Mouse (Mus musculus) gastrocnemius, adult 18-20 months (tissue): ENCODE data around the gene Gm3045. TPM values are rescaled to one million over a fixed set of nuclear protein-coding genes. Genes with fewer than 3 reads are reported as not detected.

ENCODE experiments used
- DNase-seq: peaks from one replicate; pipeline ENCODE4 v3.0.0; 2021; ENCODE audit warnings: low spot score
- total RNA-seq, 2 experiments: library from RNA; stranded (reverse); gene quantifications; 2 replicates each; pipeline ENCODE4 v1.2.3; 2021

Gene Gm3045
- total RNA-seq, 2 experiments from 2014 or later: not detected

DNA sequence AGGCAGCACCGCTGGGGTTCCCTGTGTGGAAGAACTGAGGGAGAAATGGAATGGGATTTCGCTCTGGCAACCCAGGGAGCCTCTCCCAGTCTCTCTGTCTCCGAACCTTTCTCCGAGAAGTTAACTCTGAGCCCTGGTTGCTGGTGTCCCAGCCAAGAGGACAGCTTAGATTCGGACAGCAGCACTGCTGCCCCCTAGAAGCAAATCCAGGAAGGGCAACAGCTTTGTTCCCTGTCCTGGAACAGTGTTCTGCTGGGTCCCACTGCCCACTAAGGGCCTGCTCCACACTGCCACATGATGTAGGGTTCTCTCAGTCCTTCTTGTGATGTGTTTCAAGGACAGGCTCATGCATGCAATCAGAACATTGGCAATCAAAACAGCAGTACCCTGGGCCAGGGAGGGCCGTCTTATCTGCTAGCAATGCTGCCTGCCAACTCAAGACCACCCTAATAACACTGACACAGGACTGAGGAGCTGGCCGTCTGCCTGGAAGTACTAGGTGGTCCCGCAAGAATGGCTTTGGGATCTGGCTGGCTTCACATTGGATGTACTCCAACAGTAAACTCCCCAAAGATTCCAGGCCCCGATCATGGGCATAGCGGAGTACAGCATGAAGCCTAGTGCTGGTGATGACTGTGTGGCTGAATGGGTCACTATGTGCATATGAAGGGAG, 9.4 kb downstream of the Gm3045 start:
- no peak for DNase-seq

DNA sequence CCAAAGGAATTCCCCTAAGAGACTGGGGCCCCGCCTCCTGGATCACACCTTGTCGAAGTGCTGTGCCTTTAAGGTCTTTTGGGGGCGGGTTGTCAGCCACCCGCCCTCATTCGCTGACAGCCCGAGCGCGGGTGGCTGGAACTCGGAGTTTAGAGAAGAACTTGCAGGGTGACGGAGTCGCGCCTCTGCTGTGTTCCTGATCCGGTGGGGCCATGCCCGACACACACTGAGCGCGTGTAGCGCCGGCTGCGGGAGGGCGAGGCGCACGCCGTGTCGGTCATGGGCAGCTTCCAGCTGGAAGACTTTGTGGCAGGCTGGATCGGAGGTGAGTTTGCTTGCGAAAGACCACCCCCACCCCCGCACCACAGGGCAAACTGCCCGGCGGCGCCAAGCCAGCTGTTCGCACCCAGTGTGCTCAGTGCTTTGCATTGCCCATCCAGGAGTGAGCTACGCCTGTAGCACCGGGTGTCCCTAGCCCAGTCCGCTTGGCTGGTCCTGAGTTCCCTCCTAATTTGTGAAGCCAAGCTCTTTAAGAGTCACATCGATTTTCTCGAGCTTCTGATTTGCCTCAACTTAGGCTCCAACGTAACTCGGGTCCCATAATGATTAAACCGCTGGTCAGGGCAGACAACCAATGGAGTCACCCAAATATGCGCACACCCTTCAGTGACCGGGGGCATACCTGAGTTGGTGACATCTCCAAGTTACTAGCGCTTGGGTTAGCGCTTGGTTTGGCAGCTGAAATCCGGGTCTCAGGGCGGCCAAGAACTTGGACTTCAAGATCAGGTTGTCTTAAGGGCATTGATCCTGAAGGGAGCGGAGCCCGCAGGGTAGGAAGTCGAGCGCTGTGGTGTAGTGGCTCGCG, 12.0 kb downstream of the Gm3045 start, which contains the start of gene Slc25a48:
Gene Slc25a48, plus strand, starts transcription at position 145 of the 865 bp plus-strand sequence.
- no peak for DNase-seq

DNA sequence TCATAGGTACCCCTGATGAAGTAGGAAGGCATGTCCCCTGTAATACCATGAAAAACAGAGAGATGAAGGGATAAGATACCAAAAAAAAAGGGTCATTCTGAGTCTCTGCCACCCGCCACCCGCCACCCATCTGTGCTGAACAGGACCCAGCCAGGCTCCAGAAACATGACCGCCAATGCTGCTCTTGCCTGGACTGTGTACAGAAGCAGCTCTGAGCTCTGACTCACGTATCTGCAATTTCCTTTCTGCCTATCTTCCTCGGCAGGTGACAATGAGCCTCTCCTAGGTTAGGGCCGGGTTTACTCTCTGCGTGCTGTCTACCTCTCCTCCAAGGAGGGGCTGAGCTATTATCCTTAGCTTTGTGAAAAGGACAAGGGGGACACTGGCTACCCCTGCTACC, 17.0 kb downstream of the Gm3045 start:
- no peak for DNase-seq

DNA sequence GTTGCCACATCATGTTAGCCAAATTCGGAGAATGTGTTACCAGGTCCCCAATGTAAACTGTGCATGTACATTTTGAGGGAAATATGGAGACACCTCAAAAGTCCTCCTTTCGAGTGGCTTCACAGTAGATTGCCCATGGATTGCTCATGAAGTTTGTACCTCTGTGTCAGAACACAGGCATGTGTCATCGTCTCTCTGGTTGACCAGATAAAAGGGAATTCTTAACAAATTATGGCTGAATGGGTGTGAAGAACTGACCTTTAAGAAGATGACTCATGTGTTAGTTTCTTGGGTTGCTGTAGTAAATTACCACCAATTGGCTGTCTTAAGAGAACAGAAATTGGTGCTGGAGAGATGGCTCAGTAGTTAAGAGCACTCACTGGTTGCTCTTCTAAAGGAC, 17.7 kb downstream of the Gm3045 start:
- no peak for DNase-seq

GRCm38 (mm10) chr13:56444996-56445395, 18.6 kb downstream of the Gm3045 start:
- DNase-seq: no peak

DNA sequence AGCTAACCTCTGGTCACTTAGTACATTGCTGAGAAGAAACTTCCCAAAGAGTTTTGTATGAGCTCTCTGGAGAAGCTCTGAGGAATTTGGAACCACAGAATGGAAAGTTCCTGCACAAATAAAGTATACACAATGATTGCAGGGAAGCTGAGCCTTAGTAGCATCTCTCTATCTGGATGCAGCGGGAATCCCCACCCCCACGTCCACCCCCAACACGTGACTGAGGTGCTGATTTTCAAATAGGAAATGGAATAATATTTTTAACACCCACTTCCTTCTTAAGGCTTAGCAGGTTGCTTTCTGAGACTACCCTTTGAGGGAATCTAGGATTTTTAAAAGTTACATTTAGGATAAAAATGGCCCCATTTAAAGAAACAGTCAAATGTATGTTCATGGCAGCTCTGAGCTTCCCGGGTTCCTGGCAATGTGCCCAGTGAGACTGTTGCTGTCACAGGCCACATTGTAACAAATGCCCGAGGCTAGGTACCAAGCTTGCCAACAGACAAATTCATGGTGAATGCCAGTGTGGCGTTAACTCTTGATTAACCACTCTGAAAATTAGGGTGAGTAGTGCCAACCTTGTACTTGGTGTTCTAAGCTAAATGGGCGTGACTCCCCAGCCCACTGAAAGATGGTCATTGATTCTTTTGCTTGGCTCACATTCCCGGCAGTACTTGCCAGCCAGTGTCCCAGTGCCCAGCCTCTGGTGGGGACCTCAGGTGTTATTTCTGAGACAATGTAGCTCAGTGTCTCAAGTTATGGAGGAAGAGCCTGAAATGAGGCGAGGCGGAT, 23.0 kb downstream of the Gm3045 start:
- DNase-seq: no peak

DNA sequence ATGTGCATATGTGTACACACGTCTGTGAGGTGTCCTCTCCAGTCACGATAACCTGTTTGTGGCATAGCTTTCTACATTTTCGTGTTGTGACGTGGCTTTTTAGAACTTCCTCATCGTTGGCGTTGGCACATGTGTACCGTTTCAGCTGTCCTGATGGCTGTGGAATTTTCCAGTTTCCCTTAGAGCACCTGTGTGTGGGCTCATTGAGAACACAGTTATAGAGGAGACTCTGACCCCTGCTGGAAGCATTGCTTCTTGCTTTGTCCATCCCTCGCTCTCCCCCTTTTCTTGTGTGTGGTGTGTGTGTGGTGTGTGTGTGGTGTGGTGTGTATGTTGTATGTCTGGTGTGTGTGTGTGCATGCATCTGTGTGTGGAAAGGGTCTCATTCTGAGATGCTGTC, 23.6 kb downstream of the Gm3045 start:
- no peak for DNase-seq

GRCm38 (mm10) chr13:56458001-56458400, 31.6 kb downstream of the Gm3045 start:
- no peak for DNase-seq

DNA sequence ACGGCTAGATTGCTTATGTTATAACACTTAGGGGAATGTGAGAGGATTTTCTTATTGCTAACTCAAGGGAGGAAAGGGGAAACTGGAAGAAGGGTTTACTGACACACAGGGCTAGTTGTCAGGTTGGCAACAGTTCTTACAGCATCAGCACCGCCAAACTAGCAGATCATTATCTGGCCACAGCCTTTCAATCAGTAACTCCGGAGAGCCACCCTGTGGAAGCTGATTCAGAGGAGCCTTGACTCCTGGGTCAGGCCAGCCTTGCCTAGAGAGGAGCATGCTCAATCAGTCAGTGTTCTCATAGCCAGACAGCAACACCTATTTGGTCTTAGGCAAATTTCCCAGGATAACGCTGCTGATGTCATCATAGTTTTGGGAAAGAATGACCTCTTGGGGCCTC, 35.1 kb downstream of the Gm3045 start:
- DNase-seq: no peak

DNA sequence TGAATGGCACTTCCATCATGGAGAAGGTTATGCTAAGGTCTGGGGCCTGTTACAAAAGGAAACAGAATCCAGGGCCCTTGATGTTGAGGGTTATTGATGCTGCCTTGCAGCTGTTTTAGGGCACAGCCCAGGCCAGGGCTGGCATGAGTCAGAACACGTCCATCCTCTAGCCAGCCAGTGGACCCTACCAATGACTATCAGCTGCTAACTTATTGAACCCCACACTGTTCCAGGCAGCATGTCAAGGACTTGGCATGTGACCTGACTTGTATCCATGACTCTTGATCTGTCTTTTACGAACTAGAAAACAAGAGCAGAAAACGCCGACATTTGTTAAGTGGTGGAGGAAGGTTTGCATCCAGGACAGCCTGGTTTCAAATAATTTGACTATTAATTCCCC, 36.4 kb downstream of the Gm3045 start:
- no peak for DNase-seq

GRCm38 (mm10) chr13:56463261-56463660, 36.9 kb downstream of the Gm3045 start:
- no peak for DNase-seq

DNA sequence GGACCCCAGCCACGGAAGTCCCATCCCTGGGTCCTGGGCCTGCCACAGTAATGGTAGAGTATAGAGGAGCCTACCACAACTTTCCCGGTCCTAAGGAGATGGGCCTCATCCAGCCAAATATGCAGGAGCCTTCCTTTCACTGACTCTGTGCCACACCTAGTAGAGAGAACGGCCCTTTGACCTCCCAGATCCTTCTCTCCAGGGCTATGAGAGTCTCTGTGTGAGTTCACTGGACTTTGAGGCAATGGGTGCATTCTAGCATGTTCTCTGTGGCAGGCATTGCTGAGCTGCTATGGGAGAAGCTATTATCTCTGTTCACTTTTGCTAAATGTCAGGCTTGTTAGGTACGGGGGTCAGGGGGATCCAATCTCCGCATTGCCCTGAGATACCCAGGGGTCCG, 37.4 kb downstream of the Gm3045 start:
- DNase-seq: no peak

GRCm38 (mm10) chr13:56467786-56468185, 41.4 kb downstream of the Gm3045 start:
- DNase-seq: no peak

DNA sequence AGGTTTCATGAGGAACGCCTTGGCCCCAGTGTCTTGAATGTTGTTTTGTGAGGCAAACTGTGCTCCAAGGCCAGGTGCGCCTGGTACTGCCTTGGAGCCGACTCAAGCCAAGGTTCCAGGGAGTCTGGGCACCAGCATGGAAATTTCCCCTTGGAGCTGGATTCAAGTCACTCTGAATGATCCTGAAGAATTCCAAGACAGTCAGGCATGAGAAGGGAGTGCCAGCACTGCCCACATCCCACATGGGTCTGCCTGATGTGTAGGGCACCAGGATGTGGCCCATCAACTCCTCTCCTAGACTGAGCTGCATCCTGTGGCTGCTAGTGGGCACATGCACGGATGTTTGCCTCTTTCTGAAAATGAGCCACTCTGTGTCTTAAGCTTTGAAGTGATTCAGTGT, 42.1 kb downstream of the Gm3045 start:
- DNase-seq: no peak

DNA sequence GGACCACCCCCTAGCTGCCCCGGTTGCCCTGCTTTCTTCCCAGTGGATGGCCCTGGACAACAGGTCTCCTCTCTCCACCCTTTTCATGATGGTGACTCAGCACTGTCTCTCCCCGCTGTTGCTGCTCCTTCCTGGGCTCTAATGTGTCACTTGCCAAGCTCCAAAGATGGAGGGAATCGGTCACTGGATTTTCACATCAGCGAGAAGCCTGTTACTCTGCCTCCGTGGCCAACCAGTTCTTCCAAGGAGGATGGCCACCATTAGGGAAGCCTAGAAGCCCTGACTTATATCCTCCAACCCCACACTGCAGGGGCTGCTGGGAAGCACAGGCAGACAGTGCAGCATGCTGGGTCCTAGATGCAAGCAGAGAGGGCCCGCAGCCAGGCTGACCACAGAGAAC, 44.8 kb downstream of the Gm3045 start:
- no peak for DNase-seq

DNA sequence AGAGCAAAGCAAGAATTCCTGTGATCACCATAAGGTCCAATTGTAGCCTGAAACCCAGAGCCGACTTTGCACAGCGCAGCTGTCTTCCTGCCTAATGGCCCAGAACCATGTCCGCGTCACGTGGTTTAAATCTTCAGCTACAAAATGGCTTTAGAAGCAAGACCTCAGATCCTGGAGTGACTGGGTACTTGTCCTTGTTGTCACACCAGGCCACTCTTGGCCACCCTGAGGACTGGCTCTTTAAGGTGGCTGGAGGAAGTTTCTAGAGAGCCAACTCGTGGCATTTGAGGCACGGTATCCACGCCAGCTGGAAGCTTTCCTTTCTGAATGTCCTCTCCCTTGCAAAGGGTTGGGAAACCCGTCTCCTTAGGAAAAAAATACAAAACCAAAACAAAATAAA, 45.6 kb downstream of the Gm3045 start:
- DNase-seq: peak; percentile 48

DNA sequence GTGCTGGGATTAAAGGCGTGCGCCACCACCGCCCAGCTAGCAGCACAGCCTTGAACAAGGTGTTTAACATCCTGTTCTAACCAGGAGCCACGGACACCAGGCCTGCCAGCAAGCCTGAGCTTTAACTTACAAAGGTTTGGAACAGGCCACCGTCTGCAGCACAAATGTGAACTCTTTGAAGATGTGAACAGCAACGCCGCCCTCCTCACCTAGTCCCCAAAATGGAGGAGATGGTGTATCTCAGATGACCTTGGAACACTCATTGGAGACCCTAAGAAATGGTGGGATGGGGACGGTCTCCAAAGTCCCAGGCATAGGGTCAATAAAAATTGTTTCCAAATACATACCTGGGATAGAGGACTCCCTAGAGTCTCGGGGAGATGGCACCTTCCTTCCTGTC, 46.3 kb downstream of the Gm3045 start:
- no peak for DNase-seq

DNA sequence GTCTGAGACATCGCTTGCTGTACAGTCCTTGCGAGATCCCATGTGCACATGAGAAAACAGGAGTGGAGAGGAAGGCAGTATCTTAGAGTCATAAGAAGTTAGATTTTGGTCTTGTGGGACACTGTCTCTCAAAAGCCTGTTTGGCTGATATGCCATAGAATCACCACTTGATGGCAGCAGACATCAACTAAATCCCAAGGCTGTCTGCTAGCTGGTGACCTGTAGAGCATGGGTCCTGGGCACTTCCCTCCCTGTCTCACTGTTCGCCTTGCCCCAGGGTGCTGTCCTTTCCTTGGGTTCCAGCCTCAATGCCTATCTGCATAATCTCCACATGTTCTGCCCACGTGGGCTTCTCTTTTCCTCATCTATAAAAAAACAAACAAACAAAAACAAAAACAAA, 49.0 kb downstream of the Gm3045 start:
- DNase-seq: peak; percentile 59

DNA sequence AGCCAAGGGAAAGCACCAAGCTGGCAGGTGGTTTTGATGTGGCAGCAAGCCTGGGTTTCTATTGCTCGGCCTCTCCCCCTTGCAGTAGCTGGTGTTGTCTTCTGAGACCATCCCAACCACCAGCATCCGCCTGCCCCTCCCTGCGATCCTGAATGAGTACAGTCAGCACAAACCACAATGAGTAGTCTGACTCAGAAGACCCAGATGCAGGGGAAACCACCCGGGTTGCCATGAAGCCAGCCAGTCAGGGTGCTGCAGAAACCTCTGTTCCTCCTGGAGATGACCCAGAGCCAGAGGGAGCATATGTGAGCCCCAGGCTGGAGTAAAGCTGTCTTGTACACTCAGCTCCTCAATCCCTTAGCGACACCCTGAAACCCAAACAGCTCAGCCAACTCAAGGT, 50.4 kb downstream of the Gm3045 start:
- no peak for DNase-seq

GRCm38 (mm10) chr13:56477271-56477670, 50.9 kb downstream of the Gm3045 start:
- no peak for DNase-seq

DNA sequence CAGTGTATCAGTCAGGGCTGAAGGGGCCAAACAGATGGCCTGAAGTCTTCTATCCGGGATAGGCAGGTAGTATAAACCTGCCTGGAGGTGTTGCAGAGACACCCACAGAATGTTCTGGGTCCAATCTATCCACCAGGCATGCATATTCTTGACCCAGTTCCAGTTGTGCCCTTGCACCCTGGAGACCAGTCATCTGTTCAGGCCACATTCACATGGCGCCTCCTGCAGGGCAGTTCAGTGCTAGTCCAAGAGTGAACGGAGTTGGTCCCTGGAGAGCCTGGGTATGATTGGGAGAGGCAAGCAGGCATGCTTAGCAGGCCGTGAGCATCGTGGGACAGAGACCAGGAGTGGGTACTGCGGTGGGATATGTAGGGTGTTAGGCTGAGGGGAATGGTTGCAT, 51.6 kb downstream of the Gm3045 start:
- DNase-seq: no peak

GRCm38 (mm10) chr13:56482146-56482545, 55.8 kb downstream of the Gm3045 start, which contains the start of gene Il9:
Gene Il9 (minus strand): TSS chr13:56482246.
- DNase-seq: no peak
